Mouse (Mus musculus): ENCODE measurements around the gene Carmil3.

DNA sequence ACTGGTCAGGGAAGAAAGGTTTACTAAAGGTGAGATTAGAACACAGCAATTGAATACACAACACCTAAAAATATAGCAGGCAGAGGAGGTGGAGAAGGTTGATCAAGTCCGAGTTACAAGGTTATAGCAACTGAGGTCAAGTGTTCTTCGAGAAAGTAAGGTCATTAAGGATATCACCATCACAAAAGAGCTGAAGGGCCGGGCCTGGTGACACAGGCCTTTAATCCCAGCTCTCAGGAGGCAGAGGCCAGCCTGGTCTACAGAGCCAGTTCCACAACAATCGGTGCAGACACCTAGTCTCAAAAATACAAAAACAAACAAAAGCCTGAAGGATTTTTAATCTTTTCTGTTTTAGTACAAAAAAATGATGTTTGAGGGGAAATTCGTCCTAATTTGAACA, 60.9 kb downstream of the Carmil3 start:
- TF ChIP-seq POLR2A (IDR thresholded peaks at IDR 0.05; ENCODE audit: borderline replicate concordance, extremely low read depth, insufficient read depth, insufficient read length, poor library complexity, severe bottlenecking) (no peak), CTCF (IDR thresholded peaks at IDR 0.05; ENCODE audit: borderline replicate concordance, extremely low read depth, insufficient read depth, insufficient read length) (no peak)
